Mouse (Mus musculus): ENCODE measurements around the gene Ssr2. TPM values are rescaled to one million over a fixed set of nuclear protein-coding genes. Genes with fewer than 3 reads are reported as not detected.

Ssr2 gene
- polyA plus RNA-seq (2015; fragmentation: Nextera tagmentation; extraction: Ambion mirVana), result 269 and 323 TPM in 2 replicates

DNA sequence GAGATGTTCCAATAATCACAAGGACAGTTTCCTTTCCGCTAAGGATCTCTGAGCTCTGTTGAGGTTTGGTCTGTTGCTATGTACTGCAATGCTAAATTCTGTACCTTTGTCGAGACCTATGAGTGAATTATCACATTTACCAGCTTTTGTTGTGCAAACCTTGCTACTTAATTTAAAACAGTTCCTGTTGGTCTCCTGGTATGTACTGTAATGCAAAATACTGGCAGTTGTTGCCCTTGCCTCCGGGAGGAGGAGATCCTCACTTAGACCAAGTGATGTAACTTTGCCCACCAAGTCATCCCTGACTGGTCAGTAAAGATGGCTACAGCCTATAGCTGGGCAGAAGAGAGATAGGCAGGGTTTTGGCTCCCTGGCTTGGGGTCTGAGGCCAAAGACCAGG is at the start of gene Ssr2:
Gene Ssr2, plus strand, starts transcription at position 337 of the 400 bp plus-strand sequence.
- Histone ChIP-seq H3K4me1 (ENCODE audit: insufficient read depth, low read length) (peaks cover 8% of the 10 kb centered on the region; the same call in 1 of the 2 replicates), H3K9ac (replicated peaks; ENCODE audit: low read length) (no peak within 1 kb of the TSS), H3K4me2 (replicated peaks; ENCODE audit: low read depth, low read length) (no peak within 1 kb of the TSS), H3K4me3 (ENCODE audit: low read length) (no peak within 1 kb of the TSS), H3K27ac (ENCODE audit: low read length) (no peak within 1 kb of the TSS), H3K36me3 (ENCODE audit: insufficient read depth, low read length) (no peaks in the 10 kb centered on the region), H3K27me3 (ENCODE audit: insufficient read depth, low read length) (no peaks in the 10 kb centered on the region), H3K9me3 (ENCODE audit: low read length) (no peaks in the 10 kb centered on the region)
- WGBS, result 90% methylated on average over 3 of the region's 3 CpGs
- ATAC-seq (ENCODE audit: low FRiP score, low TSS enrichment), result no peak

DNA sequence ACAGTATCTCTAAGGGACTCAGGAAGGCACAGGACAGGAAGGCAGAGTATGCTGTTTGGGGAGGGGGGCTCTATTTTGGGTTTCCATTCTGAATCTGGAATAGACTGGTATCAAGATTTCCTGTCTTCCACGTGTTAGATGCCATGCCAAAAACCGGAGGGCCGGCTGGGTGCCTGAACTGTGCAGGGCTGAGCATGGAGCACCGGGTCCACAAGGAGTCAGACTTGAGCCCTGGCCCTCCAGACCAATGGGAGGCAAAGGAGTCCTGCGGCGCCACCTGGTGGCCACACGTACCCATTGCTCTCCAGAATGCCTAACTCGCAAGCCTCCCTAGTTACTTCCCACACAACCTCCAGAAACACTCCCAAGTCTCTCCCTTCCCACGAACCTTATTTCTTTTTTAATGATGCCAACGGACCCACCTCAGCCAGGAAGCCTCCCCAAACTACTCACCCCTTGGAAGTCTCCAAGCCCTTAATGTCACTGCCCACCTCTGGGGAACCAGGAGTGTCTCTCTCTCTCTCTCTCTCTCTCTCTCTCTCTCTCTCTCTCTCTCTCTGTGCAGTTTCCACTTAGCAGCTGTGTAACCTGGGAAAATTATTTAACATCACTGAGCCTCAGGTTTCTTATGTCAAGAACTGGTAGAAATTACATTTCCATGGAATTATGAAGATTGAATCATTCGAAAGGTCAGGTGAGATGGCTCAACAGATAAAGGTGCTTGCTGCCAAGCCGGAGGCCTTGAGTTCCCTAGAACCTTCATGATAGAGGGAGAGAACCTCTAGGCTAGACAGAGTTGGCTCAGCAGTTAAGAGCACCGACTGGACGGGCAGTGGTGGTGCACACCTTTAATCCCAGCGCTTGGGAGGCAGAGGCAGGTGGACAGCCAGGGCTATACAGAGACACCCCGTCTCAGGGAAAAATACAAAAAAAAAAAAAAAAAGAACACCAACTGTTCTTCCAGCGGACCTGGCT is 49.2 kb upstream of the Ssr2 start:
- no peaks in the 10 kb centered on the region for H3K9me3 ChIP-seq (ENCODE audit: low read length)
- peaks cover 9% of the 10 kb centered on the region; the same call in 1 of the 2 replicates for H3K36me3 ChIP-seq (ENCODE audit: insufficient read depth, low read length)
- H3K9ac ChIP-seq (replicated peaks; ENCODE audit: low read length), result no peak overlapping the region
- H3K27ac ChIP-seq (ENCODE audit: low read length), result 0 out of 2 replicates have a peak overlapping the region, but pooled peaks have one; percentile 8
- H3K4me3 ChIP-seq (ENCODE audit: low read length), result no peak overlapping the region
- H3K4me1 ChIP-seq (ENCODE audit: insufficient read depth, low read length), result peaks cover 37% of the 10 kb centered on the region
- H3K27me3 ChIP-seq (ENCODE audit: insufficient read depth, low read length), result no peaks in the 10 kb centered on the region
- 30% methylated on average over 17 of the region's 17 CpGs for WGBS
- 0 out of 2 replicates have a peak overlapping the region, but pooled peaks have one; percentile 3 for H3K4me2 ChIP-seq (replicated peaks; ENCODE audit: low read depth, low read length)
- ATAC-seq (ENCODE audit: low FRiP score, low TSS enrichment), result peak; percentile 79

DNA sequence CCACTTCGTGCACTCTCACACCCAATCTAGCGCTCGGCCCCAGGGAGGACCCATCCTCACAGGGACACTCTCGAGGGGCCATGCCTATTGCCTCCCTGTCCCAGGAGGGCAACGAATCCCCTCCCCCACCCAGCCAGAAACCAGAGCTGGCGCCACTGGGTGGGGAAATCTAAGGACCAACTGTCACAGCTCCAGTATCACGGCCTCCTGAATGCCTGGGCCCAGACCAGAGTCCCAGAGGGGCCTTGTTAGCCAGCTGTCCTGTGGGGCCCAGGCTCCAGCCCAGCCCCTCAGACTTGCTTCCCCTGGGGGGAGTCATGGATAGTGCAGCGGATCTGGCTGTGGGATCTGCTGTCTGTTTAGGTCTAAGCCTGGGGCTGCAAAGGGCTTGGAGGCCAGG is 48.1 kb upstream of the Ssr2 start:
- H3K4me1 ChIP-seq (ENCODE audit: insufficient read depth, low read length), result peaks cover 33% of the 10 kb centered on the region
- H3K27ac ChIP-seq (ENCODE audit: low read length), result no peak overlapping the region; the same call in 1 of the 2 replicates

DNA sequence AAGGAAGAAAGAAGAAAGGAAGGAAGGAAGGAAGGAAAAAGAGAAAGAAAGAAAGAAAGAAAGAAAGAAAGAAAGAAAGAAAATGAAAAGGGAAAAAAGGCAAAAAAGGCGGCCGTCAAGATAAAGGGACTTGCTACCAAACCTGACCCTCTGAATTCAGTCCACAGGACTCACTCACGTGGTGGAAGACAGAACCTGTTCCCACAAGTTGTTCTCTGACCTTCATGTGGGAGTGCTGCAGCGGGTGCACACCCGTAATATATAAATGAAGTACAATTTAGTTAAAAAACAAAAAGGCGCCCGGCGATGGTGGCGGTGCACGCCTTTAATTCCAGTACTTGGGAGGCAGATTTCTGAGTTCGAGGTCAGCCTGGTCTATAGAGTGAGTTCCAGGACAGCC is 47.0 kb upstream of the Ssr2 start:
- Histone ChIP-seq H3K27me3 (ENCODE audit: insufficient read depth, low read length) (no peaks in the 10 kb centered on the region), H3K4me2 (replicated peaks; ENCODE audit: low read depth, low read length) (no peak overlapping the region), H3K9ac (replicated peaks; ENCODE audit: low read length) (no peak overlapping the region), H3K9me3 (ENCODE audit: low read length) (no peaks in the 10 kb centered on the region), H3K36me3 (ENCODE audit: insufficient read depth, low read length) (peaks cover 9% of the 10 kb centered on the region; the same call in 1 of the 2 replicates), H3K27ac (ENCODE audit: low read length) (no peak overlapping the region), H3K4me1 (ENCODE audit: insufficient read depth, low read length) (peaks cover 35% of the 10 kb centered on the region), H3K4me3 (ENCODE audit: low read length) (no peak overlapping the region)
- ATAC-seq (ENCODE audit: low FRiP score, low TSS enrichment), result no peak
- 71% methylated on average over 11 of the region's 11 CpGs for WGBS

More for the DNA sequence above, 48.1 kb upstream of the Ssr2 start:
- H3K9me3 ChIP-seq (ENCODE audit: low read length), result no peaks in the 10 kb centered on the region
- H3K4me2 ChIP-seq (replicated peaks; ENCODE audit: low read depth, low read length), result peak overlapping the region; percentile 35
- H3K4me3 ChIP-seq (ENCODE audit: low read length), result 0 out of 2 replicates have a peak overlapping the region, but pooled peaks have one; percentile 5
- peak overlapping the region; percentile 10 for H3K9ac ChIP-seq (replicated peaks; ENCODE audit: low read length)
- H3K36me3 ChIP-seq (ENCODE audit: insufficient read depth, low read length), result peaks cover 9% of the 10 kb centered on the region; the same call in 1 of the 2 replicates
- no peaks in the 10 kb centered on the region for H3K27me3 ChIP-seq (ENCODE audit: insufficient read depth, low read length)
- no peak for ATAC-seq (ENCODE audit: low FRiP score, low TSS enrichment)
- 33% methylated on average over 8 of the region's 8 CpGs for WGBS

DNA sequence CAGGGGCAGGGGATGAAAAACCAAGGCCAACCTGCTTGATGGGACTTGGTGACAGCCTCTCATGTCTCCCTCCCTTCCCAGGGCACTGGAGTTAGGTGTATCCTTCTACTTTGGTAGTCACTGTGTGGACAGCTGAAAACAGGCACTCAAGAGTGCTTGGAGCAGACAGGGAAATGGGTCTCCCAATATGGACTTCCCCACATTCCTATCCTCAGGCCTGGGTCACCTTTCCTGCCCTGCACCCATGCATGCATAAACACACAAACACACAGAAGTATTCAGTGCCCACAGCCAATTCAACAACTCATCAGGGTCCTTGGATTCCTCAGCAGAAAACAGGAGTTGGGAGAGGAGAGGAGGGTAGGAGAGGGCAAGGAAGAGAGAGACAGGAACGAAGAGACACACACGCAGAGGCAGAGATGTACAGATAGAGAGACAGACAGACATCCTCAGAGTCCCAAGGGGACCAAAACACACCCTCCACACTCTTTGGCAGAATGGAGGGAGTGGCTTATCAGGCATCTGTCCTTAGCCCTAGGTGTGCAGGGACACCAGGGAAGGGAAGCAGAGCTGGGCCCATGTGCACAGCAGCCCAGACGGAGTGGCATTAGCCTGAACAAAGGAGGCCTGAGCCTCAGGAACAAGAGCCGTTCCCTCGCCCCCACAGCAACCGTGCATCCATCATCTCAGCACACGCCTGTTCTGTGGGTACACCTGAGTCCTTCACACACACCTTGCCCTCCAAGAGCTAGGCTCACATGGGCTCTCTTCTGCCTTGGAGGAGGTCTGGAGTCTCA is 46.3 kb upstream of the Ssr2 start:
- no peak for ATAC-seq (ENCODE audit: low FRiP score, low TSS enrichment)
- Histone ChIP-seq H3K4me1 (ENCODE audit: insufficient read depth, low read length) (peaks cover 42% of the 10 kb centered on the region), H3K27ac (ENCODE audit: low read length) (peak overlapping the region; percentile 99), H3K27me3 (ENCODE audit: insufficient read depth, low read length) (no peaks in the 10 kb centered on the region), H3K4me3 (ENCODE audit: low read length) (peak overlapping the region; percentile 94), H3K4me2 (replicated peaks; ENCODE audit: low read depth, low read length) (peak overlapping the region; percentile 83), H3K9ac (replicated peaks; ENCODE audit: low read length) (peak overlapping the region; percentile 55), H3K9me3 (ENCODE audit: low read length) (no peaks in the 10 kb centered on the region), H3K36me3 (ENCODE audit: insufficient read depth, low read length) (peaks cover 6% of the 10 kb centered on the region; the same call in 1 of the 2 replicates)
- WGBS, result 41% methylated on average over 7 of the region's 7 CpGs

DNA sequence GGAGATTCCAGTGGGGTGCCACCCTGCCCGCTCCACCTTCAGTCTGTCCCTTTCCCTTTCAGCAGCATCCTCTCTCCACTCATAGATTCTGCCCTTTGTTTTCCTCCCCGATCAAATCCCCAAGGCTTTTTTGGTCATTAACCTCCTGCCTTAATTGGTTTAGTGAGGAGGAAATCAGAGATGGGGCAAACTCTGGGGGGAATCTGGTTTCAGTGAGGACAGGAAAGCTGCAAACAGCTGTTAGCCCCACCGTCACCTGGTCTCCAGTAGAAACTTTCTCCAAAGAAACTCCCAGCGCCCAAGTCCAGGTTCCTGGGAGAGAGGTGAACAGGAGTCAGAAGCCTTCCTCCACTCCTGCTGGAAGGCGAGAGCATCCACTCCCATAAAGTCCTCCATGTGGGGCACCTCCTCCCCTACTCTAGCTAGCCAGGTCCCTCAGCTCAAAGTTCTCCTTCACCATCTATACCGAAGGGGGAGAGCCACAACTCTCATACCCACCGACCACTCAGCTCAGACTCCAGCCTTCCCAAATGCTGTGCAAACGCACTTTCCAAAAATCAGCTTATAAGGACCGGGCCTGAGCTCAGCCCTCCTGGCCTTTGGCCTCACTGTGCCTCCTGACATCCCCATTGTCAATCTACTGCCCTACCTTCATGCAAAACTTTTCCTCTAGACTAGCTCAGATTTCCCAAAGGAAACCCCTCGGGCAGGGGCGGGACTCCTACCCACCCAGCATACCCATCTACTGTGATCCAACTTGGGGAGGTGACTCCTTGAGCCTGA is 45.4 kb upstream of the Ssr2 start:
- Histone ChIP-seq H3K27ac (ENCODE audit: low read length) (peak overlapping the region; percentile 99), H3K27me3 (ENCODE audit: insufficient read depth, low read length) (no peaks in the 10 kb centered on the region), H3K4me2 (replicated peaks; ENCODE audit: low read depth, low read length) (peak overlapping the region; percentile 83), H3K36me3 (ENCODE audit: insufficient read depth, low read length) (no peaks in the 10 kb centered on the region), H3K9ac (replicated peaks; ENCODE audit: low read length) (peak overlapping the region; percentile 55), H3K4me3 (ENCODE audit: low read length) (peak overlapping the region; percentile 94), H3K4me1 (ENCODE audit: insufficient read depth, low read length) (peaks cover 51% of the 10 kb centered on the region), H3K9me3 (ENCODE audit: low read length) (no peaks in the 10 kb centered on the region)
- 7% methylated on average over 11 of the region's 11 CpGs for WGBS
- ATAC-seq (ENCODE audit: low FRiP score, low TSS enrichment), result no peak

DNA sequence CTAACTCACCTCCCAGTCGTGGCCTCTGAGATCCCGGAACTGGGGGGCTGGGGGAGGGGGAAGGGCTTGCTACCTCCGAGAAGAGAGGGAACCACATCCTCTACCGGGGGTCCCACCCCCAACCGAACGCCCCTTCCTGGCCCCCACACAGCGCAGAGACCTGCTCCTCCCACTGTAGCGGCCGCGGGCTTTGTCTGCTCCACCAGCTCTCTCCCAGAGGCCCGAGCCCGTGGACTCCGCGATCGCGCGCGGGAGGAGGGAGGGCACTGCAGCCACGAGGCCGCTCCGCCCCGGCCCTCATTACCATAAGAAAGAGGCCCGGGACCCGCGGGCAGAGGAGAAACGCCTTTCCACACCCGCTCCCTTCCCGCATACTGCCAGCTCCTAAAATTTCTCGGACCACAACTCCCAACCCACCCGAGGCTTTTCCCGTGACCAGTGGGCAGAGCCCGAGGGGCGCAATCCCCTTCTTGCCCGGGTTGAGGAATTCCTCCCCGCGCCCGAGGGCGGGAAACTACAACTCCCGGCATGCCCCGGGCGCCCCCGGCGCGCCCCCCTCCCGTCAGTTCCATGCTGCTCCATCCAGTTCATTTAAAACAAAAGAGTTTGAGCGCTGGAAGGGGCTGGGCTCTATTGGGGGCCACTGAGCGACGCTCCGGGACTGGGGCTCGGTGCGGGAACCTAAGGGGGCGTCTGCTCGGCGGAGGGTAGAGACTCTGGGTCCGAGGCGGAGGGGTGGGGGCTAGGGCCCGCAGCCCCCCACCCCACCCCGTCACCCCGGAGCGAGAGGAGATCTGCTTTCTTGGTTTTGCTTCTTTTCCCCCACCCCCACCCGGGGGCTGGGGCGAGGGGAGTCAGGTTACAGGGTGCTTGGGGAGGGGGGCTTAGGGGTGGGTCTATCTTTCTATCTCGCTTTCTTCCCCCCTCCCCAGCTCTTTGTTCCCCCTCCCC is 44.1 kb upstream of the Ssr2 start:
- ATAC-seq (ENCODE audit: low FRiP score, low TSS enrichment), result peak; percentile 83
- H3K36me3 ChIP-seq (ENCODE audit: insufficient read depth, low read length), result peaks cover 6% of the 10 kb centered on the region
- H3K27ac ChIP-seq (ENCODE audit: low read length), result peak overlapping the region; percentile 99
- H3K4me2 ChIP-seq (replicated peaks; ENCODE audit: low read depth, low read length), result peak overlapping the region; percentile 83
- WGBS, result 1% methylated on average over 51 of the region's 63 CpGs
- no peaks in the 10 kb centered on the region for H3K9me3 ChIP-seq (ENCODE audit: low read length)
- H3K4me1 ChIP-seq (ENCODE audit: insufficient read depth, low read length), result peaks cover 64% of the 10 kb centered on the region
- H3K4me3 ChIP-seq (ENCODE audit: low read length), result peak overlapping the region; percentile 94
- no peaks in the 10 kb centered on the region for H3K27me3 ChIP-seq (ENCODE audit: insufficient read depth, low read length)
- H3K9ac ChIP-seq (replicated peaks; ENCODE audit: low read length), result peak overlapping the region; percentile 99

DNA sequence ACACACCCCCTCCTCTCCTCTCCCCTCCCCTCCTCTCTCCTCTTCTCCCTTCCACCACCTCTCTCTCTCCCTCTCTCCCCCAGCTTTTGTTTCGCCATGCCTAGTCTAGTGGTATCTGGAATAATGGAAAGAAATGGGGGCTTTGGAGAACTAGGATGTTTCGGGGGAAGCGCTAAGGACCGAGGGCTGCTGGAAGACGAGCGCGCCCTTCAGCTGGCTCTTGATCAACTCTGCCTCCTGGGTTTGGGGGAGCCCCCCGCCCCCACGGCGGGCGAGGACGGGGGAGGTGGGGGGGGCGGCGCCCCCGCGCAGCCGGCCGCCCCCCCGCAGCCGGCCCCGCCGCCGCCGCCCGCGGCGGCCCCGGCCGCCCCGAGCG is 43.4 kb upstream of the Ssr2 start, which contains the start of gene Mex3a:
Gene Mex3a, plus strand, starts transcription at position 97 of the 376 bp plus-strand sequence.
- 0% methylated on average over 9 of the region's 31 CpGs for WGBS
- no peaks in the 10 kb centered on the region for H3K9me3 ChIP-seq (ENCODE audit: low read length)
- H3K4me2 ChIP-seq (replicated peaks; ENCODE audit: low read depth, low read length), result peak within 1 kb of the TSS; percentile 83
- peak within 1 kb of the TSS; percentile 99 for H3K9ac ChIP-seq (replicated peaks; ENCODE audit: low read length)
- H3K4me1 ChIP-seq (ENCODE audit: insufficient read depth, low read length), result peaks cover 67% of the 10 kb centered on the region
- no peak for ATAC-seq (ENCODE audit: low FRiP score, low TSS enrichment)
- no peaks in the 10 kb centered on the region for H3K27me3 ChIP-seq (ENCODE audit: insufficient read depth, low read length)
- H3K36me3 ChIP-seq (ENCODE audit: insufficient read depth, low read length), result peaks cover 13% of the 10 kb centered on the region
- peak within 1 kb of the TSS; percentile 99 for H3K27ac ChIP-seq (ENCODE audit: low read length)
- peak within 1 kb of the TSS; percentile 94 for H3K4me3 ChIP-seq (ENCODE audit: low read length)
